Mouse (Mus musculus) kidney, embryonic 14.5 days (tissue): ENCODE results near the gene Clk4. TPM values are rescaled to one million over a fixed set of nuclear protein-coding genes. Genes with fewer than 3 reads are reported as not detected.

Source experiments
- ATAC-seq: fragments of 200-750 bp; cut with Nextera tagmentation; 2 replicates; pipeline ENCODE4 v1.8.0; 2017; ENCODE audit warnings: moderate number of reproducible peaks, mild to moderate bottlenecking, moderate TSS enrichment, moderate library complexity; ENCODE audit not compliant: low FRiP score, low TSS enrichment
- H3K27ac ChIP-seq: fragments of 300-500 bp; sonication (generic); 2 replicates; pipeline ENCODE4 v1.5.1; 2014; ENCODE audit warnings: low read depth, mild to moderate bottlenecking, low read length, moderate library complexity, mixed read lengths
- H3K27me3 ChIP-seq: fragments of 300-500 bp; sonication (generic); 2 replicates; pipeline ENCODE4 v1.6.1; 2014; ENCODE audit warnings: mild to moderate bottlenecking, low read length; ENCODE audit not compliant: control insufficient read depth, insufficient read depth
- H3K36me3 ChIP-seq: fragments of 300-500 bp; sonication (generic); 2 replicates; pipeline ENCODE4 v1.6.1; 2014; ENCODE audit warnings: low read length, mixed read lengths; ENCODE audit not compliant: control insufficient read depth, insufficient read depth
- H3K4me1 ChIP-seq: fragments of 300-500 bp; sonication (generic); 2 replicates; pipeline ENCODE4 v1.6.1; 2014; ENCODE audit warnings: low read length, mixed read lengths; ENCODE audit not compliant: control insufficient read depth, insufficient read depth
- H3K4me2 ChIP-seq: fragments of 300-500 bp; sonication (generic); replicated peaks from 2 replicates; pipeline ENCODE4 v1.6.1; 2014; ENCODE audit warnings: low read depth, mild to moderate bottlenecking, low read length
- H3K4me3 ChIP-seq: fragments of 300-500 bp; sonication (generic); 2 replicates; pipeline ENCODE4 v1.5.1; 2014; ENCODE audit warnings: mild to moderate bottlenecking, low read length
- H3K9ac ChIP-seq: fragments of 300-500 bp; sonication (generic); 2 replicates; pipeline ENCODE4 v1.6.1; 2014; ENCODE audit warnings: low read depth, mild to moderate bottlenecking, low read length, moderate library complexity
- H3K9me3 ChIP-seq: fragments of 300-500 bp; sonication (generic); 2 replicates; pipeline ENCODE4 v1.6.1; 2016; ENCODE audit warnings: low read length; ENCODE audit not compliant: control insufficient read depth
- WGBS: fragments of 180-500 bp; shearing (Covaris S2); extraction: QIAGEN DNeasy Blood & Tissue Kit; methylation state at CpG from one replicate; pipeline ENCODE4 v1.1.7; 2014; 5-methylcytosine and 5-hydroxymethylcytosine counted together
- polyA plus RNA-seq: library from polyadenylated mRNA; unstranded; fragments of >200 nt; fragmentation: Nextera tagmentation; extraction: Ambion mirVana; gene quantifications from 2 replicates; pipeline ENCODE4 v1.2.1, GENCODE M21; 2014

Clk4 gene
- polyA plus RNA-seq, 1 experiment from 2014 or later = 127 TPM

GRCm38 (mm10) chr11:51263286-51263831 lies 1.8 kb downstream of the Clk4 start:
- Histone ChIP-seq H3K4me2 (peak overlapping the region; percentile 82), H3K36me3 (peaks cover 13% of the 10 kb centered on the region), H3K4me3 (peak overlapping the region; percentile 94), H3K4me1 (peaks cover 10% of the 10 kb centered on the region), H3K27me3 (no peaks in the 10 kb centered on the region), H3K9ac (peak overlapping the region; percentile 95), H3K9me3 (no peaks in the 10 kb centered on the region), H3K27ac (peak overlapping the region; percentile 89)
- peak; percentile 58 for ATAC-seq
- under 1% methylated on average over 48 of the region's 50 CpGs for WGBS

- H3K27me3 ChIP-seq = no peaks in the 10 kb centered on the region
- H3K9me3 ChIP-seq = no peaks in the 10 kb centered on the region
- 10% methylated on average over 6 of the region's 6 CpGs for WGBS
- no peak; the same call in 1 of the 2 replicates for ATAC-seq
- H3K27ac ChIP-seq = no peak overlapping the region; the same call in 1 of the 2 replicates
- H3K36me3 ChIP-seq = peaks cover 13% of the 10 kb centered on the region
- peaks cover 10% of the 10 kb centered on the region for H3K4me1 ChIP-seq
- H3K4me3 ChIP-seq = peak overlapping the region; percentile 94
- H3K9ac ChIP-seq = peak overlapping the region; percentile 95; the same call in 1 of the 2 replicates
- peak overlapping the region; percentile 82 for H3K4me2 ChIP-seq
Observed at GRCm38 (mm10) chr11:51264352-51264751, 2.8 kb downstream of the Clk4 start.

GRCm38 (mm10) chr11:51265326-51265725 lies 3.8 kb downstream of the Clk4 start:
- 53% methylated on average over 3 of the region's 3 CpGs for WGBS
- peaks cover 16% of the 10 kb centered on the region for H3K36me3 ChIP-seq
- peak overlapping the region; percentile 82 for H3K4me2 ChIP-seq
- H3K27ac ChIP-seq = no peak overlapping the region
- H3K4me1 ChIP-seq = peaks cover 10% of the 10 kb centered on the region
- no peak overlapping the region for H3K9ac ChIP-seq
- H3K27me3 ChIP-seq = no peaks in the 10 kb centered on the region
- ATAC-seq = no peak
- no peak overlapping the region for H3K4me3 ChIP-seq
- H3K9me3 ChIP-seq = no peaks in the 10 kb centered on the region

GRCm38 (mm10) chr11:51274418-51274817 lies 12.9 kb downstream of the Clk4 start:
- no peaks in the 10 kb centered on the region for H3K4me1 ChIP-seq
- no peaks in the 10 kb centered on the region for H3K9me3 ChIP-seq
- H3K27me3 ChIP-seq = no peaks in the 10 kb centered on the region
- H3K36me3 ChIP-seq = peaks cover 80% of the 10 kb centered on the region
- no peak overlapping the region for H3K27ac ChIP-seq
- no peak overlapping the region for H3K4me3 ChIP-seq
- H3K9ac ChIP-seq = no peak overlapping the region
- WGBS = 89% methylated on average over 1 of the region's 1 CpGs
- no peak for ATAC-seq
- no peak overlapping the region for H3K4me2 ChIP-seq

GRCm38 (mm10) chr11:51289564-51290041 lies 28.1 kb downstream of the Clk4 start, which contains the start of gene Col23a1:
TSS of gene Col23a1 (plus strand) at chr11:51289920.
- no peaks in the 10 kb centered on the region for H3K9me3 ChIP-seq
- ATAC-seq = peak; percentile 94
- 1% methylated on average over 34 of the region's 38 CpGs for WGBS

GRCm38 (mm10) chr11:51290066-51290955 lies 28.8 kb downstream of the Clk4 start:
- 2% methylated on average over 59 of the region's 74 CpGs for WGBS
- Histone ChIP-seq H3K9me3 (no peaks in the 10 kb centered on the region), H3K4me1 (0 out of 2 replicates have a peak, but pooled peaks cover 10% of the 10 kb centered on the region), H3K36me3 (no peaks in the 10 kb centered on the region), H3K9ac (peak overlapping the region; percentile 70), H3K4me2 (peak overlapping the region; percentile 92), H3K4me3 (peak overlapping the region; percentile 62), H3K27ac (no peak overlapping the region), H3K27me3 (no peaks in the 10 kb centered on the region)
- peak; percentile 86 for ATAC-seq

More at GRCm38 (mm10) chr11:51289564-51290041, 28.1 kb downstream of the Clk4 start, which contains the start of gene Col23a1:
- H3K27me3 ChIP-seq = no peaks in the 10 kb centered on the region
- peaks cover 2% of the 10 kb centered on the region; the same call in 1 of the 2 replicates for H3K36me3 ChIP-seq
- no peak within 1 kb of the TSS for H3K27ac ChIP-seq
- H3K9ac ChIP-seq = peak within 1 kb of the TSS; percentile 70
- H3K4me3 ChIP-seq = peak within 1 kb of the TSS; percentile 62
- H3K4me2 ChIP-seq = peak within 1 kb of the TSS; percentile 92
- H3K4me1 ChIP-seq = 0 out of 2 replicates have a peak, but pooled peaks cover 10% of the 10 kb centered on the region

GRCm38 (mm10) chr11:51293956-51294530 lies 32.5 kb downstream of the Clk4 start:
- H3K9ac ChIP-seq = no peak overlapping the region
- H3K4me3 ChIP-seq = no peak overlapping the region
- no peak for ATAC-seq
- 0 out of 2 replicates have a peak, but pooled peaks cover 4% of the 10 kb centered on the region for H3K9me3 ChIP-seq
- H3K4me1 ChIP-seq = 0 out of 2 replicates have a peak, but pooled peaks cover 10% of the 10 kb centered on the region
- no peak overlapping the region for H3K27ac ChIP-seq
- no peak overlapping the region for H3K4me2 ChIP-seq
- H3K36me3 ChIP-seq = no peaks in the 10 kb centered on the region
- no peaks in the 10 kb centered on the region for H3K27me3 ChIP-seq
- 57% methylated on average over 2 of the region's 2 CpGs for WGBS

GRCm38 (mm10) chr11:51295742-51296141 lies 34.2 kb downstream of the Clk4 start:
- H3K9ac ChIP-seq = no peak overlapping the region
- WGBS = 86% methylated on average over 3 of the region's 3 CpGs
- H3K27ac ChIP-seq = no peak overlapping the region
- H3K4me2 ChIP-seq = no peak overlapping the region
- no peak overlapping the region for H3K4me3 ChIP-seq
- 0 out of 2 replicates have a peak, but pooled peaks cover 4% of the 10 kb centered on the region for H3K9me3 ChIP-seq
- 0 out of 2 replicates have a peak, but pooled peaks cover 4% of the 10 kb centered on the region for H3K4me1 ChIP-seq
- H3K27me3 ChIP-seq = no peaks in the 10 kb centered on the region
- no peaks in the 10 kb centered on the region for H3K36me3 ChIP-seq
- no peak for ATAC-seq
